Mouse (Mus musculus) lung, postnatal 0 days (tissue): ENCODE data around the gene Scly.

Experiments
- CTCF ChIP-seq: IDR thresholded peaks from 2 replicates; pipeline ENCODE4 v1.5.1; 2016; ENCODE audit warnings: antibody characterized with exemption, mild to moderate bottlenecking
- EP300 ChIP-seq: IDR thresholded peaks from 2 replicates; pipeline ENCODE4 v1.6.1; 2016; ENCODE audit warnings: antibody characterized with exemption, mild to moderate bottlenecking, control low read depth

- TF ChIP-seq CTCF (no peak), EP300 (no peak)
Observed at GRCm38 (mm10) chr1:91369408-91369807, 71.3 kb downstream of the Scly start.
